Comparison of ENCODE assay signal across 17 mouse cellular contexts in the genomic region with DNA sequence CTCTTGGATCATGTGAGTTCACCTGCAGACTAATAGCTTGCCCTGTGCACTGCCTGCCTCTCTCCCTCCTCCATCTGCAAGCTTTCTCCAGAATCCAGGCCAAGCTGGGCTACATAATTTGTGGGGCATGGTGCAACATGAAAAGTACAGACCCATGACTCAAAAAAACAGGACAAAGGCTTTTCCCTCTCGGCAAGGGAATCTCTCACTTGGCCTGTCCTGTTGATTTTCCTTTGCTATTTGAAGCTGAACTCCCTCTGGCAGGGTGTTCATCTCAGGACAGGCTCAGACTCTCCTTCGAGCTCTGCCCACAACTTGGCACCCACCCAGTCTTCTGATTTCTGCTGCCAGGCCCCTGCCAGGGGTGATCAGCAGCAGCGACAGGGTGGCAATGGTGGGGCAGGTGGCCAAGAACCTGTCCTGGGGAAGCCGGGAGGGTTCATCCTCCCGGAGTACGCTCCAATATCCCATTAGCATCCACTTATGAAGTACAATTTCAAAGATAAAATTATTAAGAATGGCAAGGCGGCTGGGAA.
DNase-seq lines count a peak whose midpoint lies in the region; ATAC-seq lines count a peak whose summit lies in the region.
"Had no signal": no experiment of that assay in that cellular context is flagged by ENCODE, and none has a peak within 500 bp of the region (broad histone marks: within the 10 kb centered on the region; RNA-seq: fewer than 3 reads in every experiment).

No protein-coding gene starts in this region.

- peak; percentile 68 to 70 for DNase-seq in cerebellum, postnatal 14 days
- DNase-seq in cerebellum, adult 11 months = no peak
- DNase-seq in heart, postnatal 4 days = peak; percentile 49
- peak; percentile 25 for DNase-seq in right cerebral cortex, postnatal 4 days
- no peak for DNase-seq in right cerebral cortex, postnatal 14 days
- peak; percentile 60 for DNase-seq in gonadal fat pad, adult 2 months (ENCODE audit: low read depth)
- DNase-seq: gastrocnemius, postnatal 10 days; lung, adult 2 months; right cerebral cortex, adult 18-20 months; thymus, postnatal 14 days had no signal

- no peak overlapping the region for H3K4me2 ChIP-seq in heart, embryonic 12.5 days
- H3K4me2 ChIP-seq in intestine, embryonic 15.5 days (replicated peaks) = no peak overlapping the region
- H3K4me2 ChIP-seq: midbrain, embryonic 13.5 days had no signal

- 0 out of 2 replicates have a peak, but pooled peaks cover 4% of the 10 kb centered on the region for H3K4me1 ChIP-seq in heart, embryonic 12.5 days (replicated peaks)
- no peaks in the 10 kb centered on the region for H3K4me1 ChIP-seq in intestine, embryonic 15.5 days (replicated peaks)

- ATAC-seq in heart, embryonic 12.5 days (ENCODE audit: insufficient number of reproducible peaks, low FRiP score) = no peak
- no peak for ATAC-seq in intestine, embryonic 15.5 days
- ATAC-seq: intestine, postnatal 0 days; midbrain, embryonic 13.5 days had no signal

- no peak overlapping the region for H3K4me3 ChIP-seq in heart, embryonic 12.5 days
- no peak overlapping the region for H3K4me3 ChIP-seq in intestine, embryonic 15.5 days (replicated peaks)
- H3K4me3 ChIP-seq: erythroblast, embryonic 14.5 days; hindbrain, embryonic 10.5 days; midbrain, embryonic 13.5 days had no signal

- H3K9ac ChIP-seq in heart, embryonic 12.5 days = no peak overlapping the region
- H3K9ac ChIP-seq in intestine, embryonic 15.5 days = no peak overlapping the region
- H3K9ac ChIP-seq: midbrain, embryonic 13.5 days had no signal

- H3K9me3 ChIP-seq in heart, embryonic 12.5 days (replicated peaks) = 0 out of 2 replicates have a peak, but pooled peaks cover 4% of the 10 kb centered on the region
- no peaks in the 10 kb centered on the region for H3K9me3 ChIP-seq in intestine, embryonic 15.5 days
- H3K9me3 ChIP-seq: hindbrain, embryonic 10.5 days; midbrain, embryonic 13.5 days had no signal

- no peak overlapping the region for H3K27ac ChIP-seq in heart, embryonic 12.5 days (ENCODE audit: poor library complexity, severe bottlenecking)
- H3K27ac ChIP-seq in intestine, embryonic 15.5 days = no peak overlapping the region
- H3K27ac ChIP-seq: hindbrain, embryonic 10.5 days; macrophage; midbrain, embryonic 13.5 days had no signal

- WGBS in heart, embryonic 12.5 days = 65% methylated on average over 7 of the region's 7 CpGs
- 85% methylated on average over 7 of the region's 7 CpGs for WGBS in intestine, embryonic 15.5 days

- H3K36me3 ChIP-seq in heart, embryonic 12.5 days = no peaks in the 10 kb centered on the region
- no peaks in the 10 kb centered on the region for H3K36me3 ChIP-seq in intestine, embryonic 15.5 days
- H3K36me3 ChIP-seq: hindbrain, embryonic 10.5 days; midbrain, embryonic 13.5 days had no signal

- peaks cover 35% of the 10 kb centered on the region for H3K27me3 ChIP-seq in heart, embryonic 12.5 days (replicated peaks)
- H3K27me3 ChIP-seq in intestine, embryonic 15.5 days (replicated peaks) = peaks cover 18% of the 10 kb centered on the region

Comparison
In these comparisons a context has a peak if more than half of its experiments do, and no peak if none do; other contexts are left out.
1. DNase-seq: peak in cerebellum, postnatal 14 days (2 of 2), heart, postnatal 4 days (single experiment), right cerebral cortex, postnatal 4 days (single experiment) and gonadal fat pad, adult 2 months (single experiment); none in cerebellum, adult 11 months (single experiment) and right cerebral cortex, postnatal 14 days (single experiment).